Mouse (Mus musculus): ENCODE results near the gene Kcnn3. TPM values are rescaled to one million over a fixed set of nuclear protein-coding genes. Genes with fewer than 3 reads are reported as not detected.

Kcnn3 gene
- polyA plus RNA-seq, 1 experiment = 2.4 TPM

DNA sequence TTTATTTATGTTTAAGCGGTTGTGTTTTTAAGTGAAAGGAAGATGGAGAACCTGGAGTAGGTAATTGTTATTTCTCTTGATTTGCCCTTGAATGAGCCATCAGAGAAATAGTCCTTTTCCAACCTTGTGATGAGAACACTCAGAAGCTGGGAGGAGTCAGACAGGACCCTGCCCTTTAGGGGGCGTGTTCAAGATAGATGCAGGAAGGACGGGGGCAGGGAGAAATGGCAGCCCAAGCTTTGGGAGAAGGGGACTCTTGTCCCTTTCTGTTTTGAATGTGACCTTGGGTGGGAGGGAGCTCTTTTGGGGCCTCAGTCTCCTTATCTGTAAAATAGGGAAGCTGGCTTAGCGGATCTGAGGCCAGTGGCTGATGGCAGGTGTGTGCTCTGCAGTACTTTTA is 34.0 kb downstream of the Kcnn3 start:
- TF ChIP-seq POLR2A (IDR thresholded peaks at IDR 0.05; ENCODE audit: control insufficient read depth, extremely low read depth, insufficient read depth, low read length, poor library complexity) = no peak
- no peak for TF ChIP-seq CTCF (IDR thresholded peaks at IDR 0.05; ENCODE audit: borderline replicate concordance, control insufficient read depth, extremely low read depth, insufficient read depth, low read length, poor library complexity)
- no peak overlapping the region for H3K4me3 ChIP-seq (ENCODE audit: control insufficient read depth, insufficient read depth, low read length)
- DNase-seq = no peak
- H3K27me3 ChIP-seq (ENCODE audit: control insufficient read depth, insufficient read depth, low read length) = no peaks in the 10 kb centered on the region
- no peak overlapping the region for H3K27ac ChIP-seq (ENCODE audit: control insufficient read depth, insufficient read depth, low read length)
- no peaks in the 10 kb centered on the region for H3K4me1 ChIP-seq (replicated peaks; ENCODE audit: control insufficient read depth, insufficient read depth, low read length)
- no peaks in the 10 kb centered on the region for H3K36me3 ChIP-seq (ENCODE audit: control insufficient read depth, insufficient read depth, low read length)
- 83% methylated on average over 4 of the region's 4 CpGs for WGBS

GRCm38 (mm10) chr3:89554587-89554986 is 34.6 kb downstream of the Kcnn3 start:
- Histone ChIP-seq H3K4me3 (ENCODE audit: control insufficient read depth, insufficient read depth, low read length) (no peak overlapping the region), H3K27ac (ENCODE audit: control insufficient read depth, insufficient read depth, low read length) (no peak overlapping the region), H3K27me3 (ENCODE audit: control insufficient read depth, insufficient read depth, low read length) (no peaks in the 10 kb centered on the region), H3K36me3 (ENCODE audit: control insufficient read depth, insufficient read depth, low read length) (no peaks in the 10 kb centered on the region), H3K4me1 (replicated peaks; ENCODE audit: control insufficient read depth, insufficient read depth, low read length) (no peaks in the 10 kb centered on the region)
- no peak for DNase-seq
- TF ChIP-seq CTCF (IDR thresholded peaks at IDR 0.05; ENCODE audit: borderline replicate concordance, control insufficient read depth, extremely low read depth, insufficient read depth, low read length, poor library complexity) (no peak), POLR2A (IDR thresholded peaks at IDR 0.05; ENCODE audit: control insufficient read depth, extremely low read depth, insufficient read depth, low read length, poor library complexity) (no peak)
- whole genome bisulfite sequencing = 86% methylated on average over 2 of the region's 2 CpGs

- H3K36me3 ChIP-seq (ENCODE audit: control insufficient read depth, insufficient read depth, low read length) = no peaks in the 10 kb centered on the region
- no peaks in the 10 kb centered on the region for H3K4me1 ChIP-seq (replicated peaks; ENCODE audit: control insufficient read depth, insufficient read depth, low read length)
- no peak overlapping the region for H3K4me3 ChIP-seq (ENCODE audit: control insufficient read depth, insufficient read depth, low read length)
- no peak for DNase-seq
- WGBS = 60% methylated on average over 5 of the region's 5 CpGs
- TF ChIP-seq POLR2A (IDR thresholded peaks at IDR 0.05; ENCODE audit: control insufficient read depth, extremely low read depth, insufficient read depth, low read length, poor library complexity) (no peak), CTCF (IDR thresholded peaks at IDR 0.05; ENCODE audit: borderline replicate concordance, control insufficient read depth, extremely low read depth, insufficient read depth, low read length, poor library complexity) (no peak)
- no peak overlapping the region for H3K27ac ChIP-seq (ENCODE audit: control insufficient read depth, insufficient read depth, low read length)
- H3K27me3 ChIP-seq (ENCODE audit: control insufficient read depth, insufficient read depth, low read length) = no peaks in the 10 kb centered on the region
Observed at GRCm38 (mm10) chr3:89557811-89558210, 37.8 kb downstream of the Kcnn3 start.

DNA sequence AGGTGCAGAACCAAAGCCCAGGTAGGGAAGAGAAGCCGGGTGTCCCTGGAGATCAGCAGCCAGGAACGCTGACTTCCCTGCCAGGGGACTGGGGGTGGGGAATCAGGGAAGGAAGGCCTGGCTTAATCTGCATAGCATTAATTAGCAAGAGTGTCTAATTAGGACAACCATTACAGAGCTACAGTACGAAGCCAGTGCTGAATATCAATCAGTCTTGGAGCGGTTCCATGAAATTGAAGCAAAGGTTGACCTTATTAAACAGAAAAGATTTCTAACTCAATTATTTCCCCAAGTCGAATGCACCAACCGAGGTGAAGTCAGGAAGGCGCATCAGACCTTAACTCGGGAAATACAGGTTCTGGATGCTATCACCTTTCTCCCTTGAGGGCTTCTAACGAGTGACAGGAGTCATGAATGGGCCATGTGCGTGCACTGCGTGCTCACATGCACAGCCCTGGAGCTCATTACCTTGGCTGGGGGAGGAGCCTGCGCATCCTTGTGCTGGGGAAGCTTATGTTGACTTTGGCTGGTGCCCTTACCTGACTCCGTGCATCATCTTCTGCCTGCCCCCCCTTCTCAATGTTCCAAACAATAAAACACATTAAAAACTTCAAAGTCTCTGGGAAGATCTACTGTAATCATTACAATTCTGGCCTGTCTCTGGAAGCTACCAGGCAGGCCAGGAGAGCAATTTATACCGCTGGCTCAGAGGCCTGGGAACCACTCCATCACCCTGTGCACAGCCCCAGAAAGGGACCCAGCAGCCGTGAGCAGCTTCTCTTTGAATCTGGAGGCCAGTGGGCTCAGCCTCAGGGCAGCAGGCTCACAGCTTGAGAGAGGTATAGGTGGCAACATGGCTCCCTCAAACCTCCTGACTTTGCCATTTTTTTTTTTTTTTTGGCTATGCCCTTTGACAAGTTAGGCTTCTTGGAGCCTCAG is 39.3 kb downstream of the Kcnn3 start:
- Histone ChIP-seq H3K27me3 (ENCODE audit: control insufficient read depth, insufficient read depth, low read length) (no peaks in the 10 kb centered on the region), H3K27ac (ENCODE audit: control insufficient read depth, insufficient read depth, low read length) (no peak overlapping the region), H3K36me3 (ENCODE audit: control insufficient read depth, insufficient read depth, low read length) (no peaks in the 10 kb centered on the region), H3K4me1 (replicated peaks; ENCODE audit: control insufficient read depth, insufficient read depth, low read length) (no peaks in the 10 kb centered on the region), H3K4me3 (ENCODE audit: control insufficient read depth, insufficient read depth, low read length) (no peak overlapping the region)
- TF ChIP-seq CTCF (IDR thresholded peaks at IDR 0.05; ENCODE audit: borderline replicate concordance, control insufficient read depth, extremely low read depth, insufficient read depth, low read length, poor library complexity) (no peak), POLR2A (IDR thresholded peaks at IDR 0.05; ENCODE audit: control insufficient read depth, extremely low read depth, insufficient read depth, low read length, poor library complexity) (no peak)
- no peak for DNase-seq
- 85% methylated on average over 15 of the region's 15 CpGs for WGBS

- Histone ChIP-seq H3K4me3 (ENCODE audit: control insufficient read depth, insufficient read depth, low read length) (no peak overlapping the region), H3K36me3 (ENCODE audit: control insufficient read depth, insufficient read depth, low read length) (no peaks in the 10 kb centered on the region), H3K4me1 (replicated peaks; ENCODE audit: control insufficient read depth, insufficient read depth, low read length) (no peaks in the 10 kb centered on the region), H3K27ac (ENCODE audit: control insufficient read depth, insufficient read depth, low read length) (no peak overlapping the region), H3K27me3 (ENCODE audit: control insufficient read depth, insufficient read depth, low read length) (no peaks in the 10 kb centered on the region)
- TF ChIP-seq POLR2A (IDR thresholded peaks at IDR 0.05; ENCODE audit: control insufficient read depth, extremely low read depth, insufficient read depth, low read length, poor library complexity) (no peak), CTCF (IDR thresholded peaks at IDR 0.05; ENCODE audit: borderline replicate concordance, control insufficient read depth, extremely low read depth, insufficient read depth, low read length, poor library complexity) (no peak)
- no peak for DNase-seq
- WGBS = 91% methylated on average over 6 of the region's 6 CpGs
Observed at GRCm38 (mm10) chr3:89561386-89561785, 41.4 kb downstream of the Kcnn3 start.

- TF ChIP-seq POLR2A (IDR thresholded peaks at IDR 0.05; ENCODE audit: control insufficient read depth, extremely low read depth, insufficient read depth, low read length, poor library complexity) (no peak), CTCF (IDR thresholded peaks at IDR 0.05; ENCODE audit: borderline replicate concordance, control insufficient read depth, extremely low read depth, insufficient read depth, low read length, poor library complexity) (no peak)
- no peak for DNase-seq
- WGBS = 91% methylated on average over 5 of the region's 5 CpGs
Observed at GRCm38 (mm10) chr3:89565371-89565770, 45.4 kb downstream of the Kcnn3 start.

More at GRCm38 (mm10) chr3:89565371-89565770, 45.4 kb downstream of the Kcnn3 start:
- H3K4me1 ChIP-seq (replicated peaks; ENCODE audit: control insufficient read depth, insufficient read depth, low read length) = no peaks in the 10 kb centered on the region
- no peaks in the 10 kb centered on the region for H3K36me3 ChIP-seq (ENCODE audit: control insufficient read depth, insufficient read depth, low read length)
- no peak overlapping the region for H3K27ac ChIP-seq (ENCODE audit: control insufficient read depth, insufficient read depth, low read length)
- H3K4me3 ChIP-seq (ENCODE audit: control insufficient read depth, insufficient read depth, low read length) = no peak overlapping the region
- H3K27me3 ChIP-seq (ENCODE audit: control insufficient read depth, insufficient read depth, low read length) = no peaks in the 10 kb centered on the region
